Mouse (Mus musculus) MN1 (cell line): ENCODE measurements around the gene Tmem43.

Experiments used
- DNase-seq: peaks from one replicate; pipeline ENCODE4 v3.0.0-alpha.2; 2016; ENCODE audit warnings: low spot score

Tmem43 gene

GRCm38 (mm10) chr6:91533771-91534170 lies 60.3 kb downstream of the Tmem43 start:
- DNase-seq = peak; percentile 39

DNA sequence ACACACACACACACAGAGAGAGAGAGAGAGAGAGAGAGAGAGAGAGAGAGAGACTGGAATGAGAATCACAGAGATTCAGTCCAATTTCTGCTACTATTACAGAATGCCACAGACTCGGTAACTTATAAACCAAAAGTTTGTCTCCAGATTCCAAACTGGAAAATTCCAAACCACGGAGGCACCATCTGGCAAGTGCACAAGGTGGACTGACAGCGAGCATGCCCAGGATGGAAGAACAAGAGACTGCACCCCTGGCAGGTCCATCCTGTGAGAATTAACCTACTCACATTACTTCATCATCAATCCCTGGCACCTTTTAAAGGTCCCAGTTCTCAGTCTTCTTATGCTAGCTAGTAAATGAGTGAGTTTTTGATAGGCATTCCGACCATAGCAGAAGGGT lies 60.8 kb downstream of the Tmem43 start:
- DNase-seq = no peak

- no peak for DNase-seq
Measured at GRCm38 (mm10) chr6:91535231-91535630, 61.7 kb downstream of the Tmem43 start.

- no peak for DNase-seq
Measured at GRCm38 (mm10) chr6:91536047-91536765, 62.7 kb downstream of the Tmem43 start.
